Mouse (Mus musculus): Measurements from ENCODE around the gene Mgat4e. TPM values are rescaled to one million over a fixed set of nuclear protein-coding genes. Genes with fewer than 3 reads are reported as not detected.

Mgat4e gene
- polyA plus RNA-seq (2015; fragmentation: Nextera tagmentation; extraction: Ambion mirVana), result not detected in 2 replicates

DNA sequence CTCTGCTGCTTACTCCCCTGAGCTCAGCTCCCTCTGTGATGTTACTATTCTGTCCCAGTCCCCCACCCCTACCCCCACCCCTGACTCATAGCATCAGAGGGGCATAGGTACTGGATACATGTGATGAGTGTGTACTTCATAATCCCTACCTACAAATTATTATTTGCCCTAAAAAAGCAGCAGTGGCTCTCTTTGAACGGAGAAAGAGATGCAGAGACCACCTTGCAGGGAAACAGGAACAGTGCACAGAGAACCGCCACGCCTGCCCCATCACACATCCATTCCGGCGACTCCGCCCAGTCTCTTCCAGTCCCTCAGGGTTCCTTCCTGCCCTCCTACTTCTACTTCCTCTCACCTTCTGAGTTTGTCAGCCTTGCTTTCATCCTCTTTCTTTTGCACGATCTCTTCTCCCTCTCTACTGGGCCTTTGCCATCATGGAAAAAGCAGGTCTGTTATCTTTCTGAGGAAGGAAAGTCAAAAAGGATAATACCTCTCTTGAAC is at the start of gene Mgat4e:
TSS of gene Mgat4e (minus strand) at position 51 of the 501 bp plus-strand sequence.
- Histone ChIP-seq H3K4me1 (no peaks in the 10 kb centered on the region), H3K27me3 (replicated peaks) (no peaks in the 10 kb centered on the region), H3K27ac (no peak within 1 kb of the TSS), H3K9ac (no peak within 1 kb of the TSS), H3K36me3 (replicated peaks) (no peaks in the 10 kb centered on the region), H3K4me3 (no peak within 1 kb of the TSS), H3K9me3 (no peaks in the 10 kb centered on the region; the same call in 1 of the 2 replicates), H3K4me2 (no peak within 1 kb of the TSS)
- no peak for ATAC-seq (replicated peaks)
- 72% methylated on average over 7 of the region's 7 CpGs for WGBS

DNA sequence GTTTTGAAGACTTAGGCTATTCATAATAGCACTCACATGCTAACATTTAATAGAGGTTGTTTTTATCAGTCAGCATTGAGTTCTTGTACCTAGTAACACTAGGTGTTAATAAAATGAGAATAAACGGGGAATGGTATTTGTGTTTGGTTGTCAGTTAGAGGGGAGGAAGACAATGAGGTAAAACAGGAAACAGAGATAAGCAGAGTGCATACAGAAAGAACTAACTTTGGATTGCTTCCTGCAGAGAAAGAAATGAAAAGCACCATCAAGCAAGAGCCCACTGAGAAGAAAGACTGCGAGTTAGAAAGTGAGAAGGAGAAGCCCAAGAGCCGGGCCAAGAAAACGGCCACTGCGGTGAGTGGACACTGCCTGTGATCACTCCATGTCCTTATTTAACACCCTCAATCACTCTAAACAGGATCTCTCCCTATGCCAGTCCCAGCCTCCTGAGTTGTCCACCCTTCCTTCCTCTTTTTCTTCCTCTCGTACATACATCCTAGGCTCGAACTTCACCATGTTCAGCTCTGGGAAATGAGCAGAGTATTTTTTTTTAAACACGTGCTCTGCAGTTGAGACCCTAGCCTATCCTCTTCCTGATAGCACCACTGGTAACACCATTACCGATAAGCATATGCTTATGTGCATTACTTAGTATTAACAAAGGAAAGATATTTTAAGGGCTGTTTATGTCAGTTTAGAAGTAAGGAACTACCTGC is 48.0 kb upstream of the Mgat4e start:
- no peaks in the 10 kb centered on the region for H3K4me1 ChIP-seq
- no peak overlapping the region for H3K27ac ChIP-seq
- no peak overlapping the region for H3K4me2 ChIP-seq
- H3K27me3 ChIP-seq (replicated peaks), result no peaks in the 10 kb centered on the region
- H3K4me3 ChIP-seq, result no peak overlapping the region
- WGBS, result 93% methylated on average over 9 of the region's 9 CpGs
- H3K36me3 ChIP-seq (replicated peaks), result peaks cover 72% of the 10 kb centered on the region
- ATAC-seq (replicated peaks), result no peak
- no peaks in the 10 kb centered on the region for H3K9me3 ChIP-seq
- H3K9ac ChIP-seq, result no peak overlapping the region

DNA sequence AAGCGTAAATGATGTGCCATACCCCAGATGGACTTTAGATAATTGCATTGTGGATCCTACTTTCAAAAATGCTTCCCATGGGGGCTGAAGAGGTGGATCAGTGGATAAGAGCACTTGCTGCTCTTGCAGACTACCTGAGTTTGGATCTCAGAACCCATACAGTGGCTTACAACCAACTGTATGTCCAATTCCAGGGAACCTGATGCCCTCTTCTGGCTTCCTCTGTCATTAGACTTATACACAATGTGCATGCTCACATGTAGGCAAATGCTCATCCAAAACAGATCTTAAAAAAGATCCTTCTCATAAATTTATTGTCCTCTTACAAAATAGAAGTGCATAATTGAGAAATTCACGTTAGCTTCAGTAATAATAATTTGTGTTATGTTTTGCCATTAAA is 42.3 kb upstream of the Mgat4e start:
- Histone ChIP-seq H3K4me3 (no peak overlapping the region), H3K9ac (no peak overlapping the region), H3K9me3 (no peaks in the 10 kb centered on the region), H3K4me1 (no peaks in the 10 kb centered on the region), H3K4me2 (no peak overlapping the region), H3K36me3 (replicated peaks) (peaks cover 29% of the 10 kb centered on the region), H3K27me3 (replicated peaks) (no peaks in the 10 kb centered on the region), H3K27ac (no peak overlapping the region)
- ATAC-seq (replicated peaks), result no peak
- 91% methylated on average over 2 of the region's 2 CpGs for WGBS

DNA sequence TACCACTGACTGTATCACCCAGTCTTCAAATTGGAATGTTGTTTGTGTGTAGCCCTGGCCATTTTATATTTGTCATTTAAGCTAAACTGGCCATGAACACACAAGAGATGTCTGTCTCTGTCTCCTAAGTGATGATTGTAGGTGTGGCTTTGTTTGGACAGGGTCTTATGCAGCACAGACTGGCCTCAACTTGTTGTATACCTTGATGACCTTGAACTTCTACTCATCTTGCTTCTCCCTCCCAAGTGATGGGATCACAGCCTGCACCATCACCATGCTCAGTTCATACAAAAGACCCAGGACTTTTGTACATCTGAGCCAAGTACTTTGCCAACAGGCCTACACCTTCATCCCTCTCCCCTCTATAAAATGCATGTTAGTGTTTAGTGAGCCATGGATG is 40.2 kb upstream of the Mgat4e start:
- Histone ChIP-seq H3K27me3 (replicated peaks) (no peaks in the 10 kb centered on the region), H3K4me3 (no peak overlapping the region), H3K4me2 (no peak overlapping the region), H3K4me1 (no peaks in the 10 kb centered on the region), H3K27ac (no peak overlapping the region), H3K9ac (no peak overlapping the region), H3K9me3 (no peaks in the 10 kb centered on the region), H3K36me3 (replicated peaks) (peaks cover 18% of the 10 kb centered on the region; the same call in 1 of the 2 replicates)
- no peak for ATAC-seq (replicated peaks)

DNA sequence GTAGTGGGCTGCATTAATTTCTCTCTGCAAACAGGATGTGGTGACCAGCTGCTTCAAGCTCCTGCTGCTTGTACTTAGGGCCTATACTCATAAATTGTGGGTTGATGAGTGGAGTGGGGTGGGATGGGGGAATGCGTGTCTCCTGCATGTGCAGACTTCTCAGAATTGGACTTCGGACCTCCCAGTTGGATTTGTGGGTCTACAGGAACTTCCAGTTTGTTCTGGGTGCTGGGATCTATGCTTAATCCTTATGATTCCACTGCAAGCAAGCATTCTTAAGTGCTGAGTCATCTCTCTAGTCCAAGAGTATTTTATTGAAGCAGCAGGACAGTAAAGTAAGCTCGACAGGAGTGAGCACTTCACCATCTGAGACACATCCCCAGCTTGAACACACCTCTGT is 34.1 kb upstream of the Mgat4e start:
- H3K9ac ChIP-seq, result no peak overlapping the region
- peaks cover 8% of the 10 kb centered on the region; the same call in 1 of the 2 replicates for H3K36me3 ChIP-seq (replicated peaks)
- no peak overlapping the region for H3K4me2 ChIP-seq
- no peaks in the 10 kb centered on the region for H3K27me3 ChIP-seq (replicated peaks)
- no peaks in the 10 kb centered on the region for H3K9me3 ChIP-seq
- no peak for ATAC-seq (replicated peaks)
- no peak overlapping the region for H3K27ac ChIP-seq
- H3K4me1 ChIP-seq, result no peaks in the 10 kb centered on the region
- WGBS, result 77% methylated on average over 3 of the region's 3 CpGs
- no peak overlapping the region for H3K4me3 ChIP-seq

DNA sequence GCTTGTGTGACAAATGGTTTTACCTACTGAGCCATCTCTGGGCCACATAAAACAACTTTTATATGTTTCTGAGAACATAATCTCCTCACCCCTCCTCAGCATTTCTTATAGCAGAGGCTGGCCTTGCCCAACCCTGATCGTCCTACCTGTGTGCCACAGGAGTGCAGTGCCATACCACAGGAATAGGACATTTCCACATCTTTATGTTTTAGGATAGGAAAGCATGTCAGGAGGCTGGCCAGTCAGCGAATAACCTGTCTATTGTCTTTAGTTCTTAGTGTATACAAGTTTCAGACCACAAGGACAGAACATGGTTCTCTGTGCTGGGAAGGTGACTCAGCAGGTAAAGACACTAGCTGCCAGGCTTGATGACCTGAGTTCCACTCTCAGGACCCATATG is 31.3 kb upstream of the Mgat4e start:
- H3K9ac ChIP-seq, result no peak overlapping the region
- no peak overlapping the region for H3K4me3 ChIP-seq
- no peak overlapping the region for H3K4me2 ChIP-seq
- ATAC-seq (replicated peaks), result no peak
- H3K9me3 ChIP-seq, result no peaks in the 10 kb centered on the region
- no peaks in the 10 kb centered on the region for H3K36me3 ChIP-seq (replicated peaks)
- no peak overlapping the region for H3K27ac ChIP-seq
- no peaks in the 10 kb centered on the region for H3K4me1 ChIP-seq
- H3K27me3 ChIP-seq (replicated peaks), result no peaks in the 10 kb centered on the region
- WGBS, result 96% methylated on average over 2 of the region's 2 CpGs

DNA sequence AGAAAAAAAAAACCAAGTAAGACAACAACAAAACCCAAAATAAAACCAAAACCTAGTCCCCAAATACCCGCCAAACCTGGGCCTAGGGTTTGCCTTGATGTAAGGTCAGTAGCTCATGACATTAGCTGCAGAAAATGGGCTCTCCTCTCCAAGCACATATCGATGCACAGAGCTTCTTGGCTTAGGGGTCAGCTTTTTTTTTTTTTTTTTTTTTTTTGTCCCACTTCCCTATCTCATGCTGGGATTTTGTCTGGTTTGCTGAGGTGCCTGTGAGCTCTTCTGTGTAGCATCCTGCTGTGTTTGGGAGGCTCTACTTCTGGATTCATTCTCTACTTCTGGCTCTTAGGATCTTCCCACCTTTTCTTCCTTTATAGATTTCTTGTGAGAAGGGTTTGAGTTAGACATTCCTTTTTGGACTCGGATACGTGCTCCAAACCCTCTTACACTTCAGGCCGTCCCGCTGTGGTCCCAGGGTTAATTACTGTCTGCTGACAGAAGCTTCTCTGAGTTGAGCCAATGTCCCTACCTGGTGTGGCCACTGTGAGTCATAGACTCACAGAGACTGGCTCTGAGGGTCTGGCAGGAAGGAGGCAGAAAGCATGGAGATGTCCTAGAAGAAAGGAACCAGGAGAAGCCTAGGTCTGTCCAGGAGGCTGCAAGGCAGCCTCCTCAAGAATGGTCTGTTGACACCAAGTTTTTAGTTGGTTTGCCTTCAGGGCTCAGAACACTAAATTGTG is 28.1 kb upstream of the Mgat4e start:
- Histone ChIP-seq H3K27ac (no peak overlapping the region), H3K4me2 (no peak overlapping the region), H3K4me1 (0 out of 2 replicates have a peak, but pooled peaks cover 4% of the 10 kb centered on the region), H3K4me3 (no peak overlapping the region), H3K9me3 (no peaks in the 10 kb centered on the region), H3K9ac (no peak overlapping the region), H3K36me3 (replicated peaks) (no peaks in the 10 kb centered on the region), H3K27me3 (replicated peaks) (no peaks in the 10 kb centered on the region)
- no peak for ATAC-seq (replicated peaks)
- WGBS, result 84% methylated on average over 6 of the region's 6 CpGs

DNA sequence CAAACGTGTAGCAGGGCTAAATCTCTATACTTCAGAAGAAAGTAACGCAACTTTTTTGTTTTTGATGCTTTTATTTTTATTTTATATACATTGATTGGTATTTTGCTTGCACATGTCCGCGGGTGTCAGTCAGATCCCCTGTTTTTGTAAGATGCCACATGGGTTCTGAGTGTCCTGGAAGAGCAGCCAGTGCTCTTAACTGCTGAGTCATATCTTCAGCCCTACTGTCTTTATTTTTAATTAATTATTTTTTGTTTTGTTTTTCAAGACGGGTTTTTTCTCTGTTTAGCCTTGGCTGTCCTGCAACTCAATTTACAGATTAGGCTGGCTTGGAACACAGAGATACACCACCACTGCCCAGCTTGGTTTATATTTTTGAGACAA is 24.4 kb upstream of the Mgat4e start:
- Histone ChIP-seq H3K9me3 (no peaks in the 10 kb centered on the region), H3K9ac (no peak overlapping the region), H3K36me3 (replicated peaks) (no peaks in the 10 kb centered on the region), H3K27me3 (replicated peaks) (no peaks in the 10 kb centered on the region), H3K27ac (no peak overlapping the region), H3K4me2 (no peak overlapping the region), H3K4me3 (no peak overlapping the region), H3K4me1 (peaks cover 13% of the 10 kb centered on the region)
- 80% methylated on average over 5 of the region's 5 CpGs for WGBS
- no peak for ATAC-seq (replicated peaks)

DNA sequence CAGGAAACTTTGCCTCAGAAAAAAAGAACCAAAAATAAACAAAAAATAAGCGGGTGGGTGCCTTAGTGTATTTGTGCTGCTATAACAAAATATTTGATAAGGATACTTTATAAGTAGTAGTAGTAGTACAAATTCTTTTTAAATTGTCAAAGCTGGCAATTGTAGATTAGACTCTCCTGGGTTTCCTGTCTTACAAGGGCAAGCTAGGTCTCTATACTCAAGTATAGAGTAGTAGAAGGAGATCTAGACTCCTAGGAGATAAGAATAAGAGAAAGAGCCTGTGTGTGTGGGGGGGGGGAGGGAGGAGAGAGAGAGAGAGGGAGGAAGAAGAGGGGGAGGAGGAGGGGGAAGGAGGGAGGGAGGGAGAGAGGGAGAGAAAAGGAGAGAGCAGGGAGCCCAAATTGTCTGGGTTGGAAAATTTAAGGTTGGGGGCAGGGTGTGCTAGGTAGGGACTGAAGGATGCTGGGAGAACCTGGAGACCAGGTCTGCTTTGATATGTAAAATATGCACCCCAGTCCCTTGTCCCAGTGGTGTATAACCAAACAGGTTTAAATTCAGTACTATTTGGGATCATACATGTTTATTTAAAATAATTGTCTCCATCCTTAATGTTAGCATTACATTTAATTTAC is 23.9 kb upstream of the Mgat4e start:
- H3K4me1 ChIP-seq, result peaks cover 14% of the 10 kb centered on the region
- no peak overlapping the region for H3K27ac ChIP-seq
- no peak overlapping the region for H3K4me2 ChIP-seq
- no peaks in the 10 kb centered on the region for H3K9me3 ChIP-seq
- no peak overlapping the region for H3K4me3 ChIP-seq
- H3K9ac ChIP-seq, result no peak overlapping the region
- WGBS, result 90% methylated on average over 1 of the region's 1 CpGs
- no peak for ATAC-seq (replicated peaks)
- H3K27me3 ChIP-seq (replicated peaks), result no peaks in the 10 kb centered on the region
- H3K36me3 ChIP-seq (replicated peaks), result no peaks in the 10 kb centered on the region

DNA sequence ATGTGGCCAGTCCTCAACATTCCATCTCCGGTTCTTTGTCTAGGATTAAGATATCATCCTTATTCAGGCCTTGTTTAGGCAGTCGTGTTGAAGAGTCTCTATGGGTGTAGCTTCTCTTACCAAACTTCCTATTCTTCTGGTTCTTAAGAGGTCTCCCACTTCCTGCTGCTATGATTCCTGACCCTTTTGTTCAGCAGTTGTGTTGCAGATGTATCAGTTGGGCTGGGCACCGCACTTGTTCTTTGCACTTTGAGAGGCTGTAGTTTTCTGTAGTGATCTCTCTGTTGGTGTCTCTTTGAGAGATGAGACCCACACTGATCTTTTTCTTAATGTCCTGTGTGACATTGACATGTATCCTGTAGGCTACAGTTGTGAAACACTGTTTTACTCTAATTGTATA is 21.1 kb upstream of the Mgat4e start:
- Histone ChIP-seq H3K27ac (no peak overlapping the region), H3K9me3 (no peaks in the 10 kb centered on the region), H3K4me3 (no peak overlapping the region), H3K9ac (no peak overlapping the region), H3K4me1 (peaks cover 31% of the 10 kb centered on the region), H3K36me3 (replicated peaks) (no peaks in the 10 kb centered on the region), H3K4me2 (no peak overlapping the region), H3K27me3 (replicated peaks) (no peaks in the 10 kb centered on the region)
- WGBS, result 40% methylated on average over 3 of the region's 3 CpGs
- ATAC-seq (replicated peaks), result no peak

DNA sequence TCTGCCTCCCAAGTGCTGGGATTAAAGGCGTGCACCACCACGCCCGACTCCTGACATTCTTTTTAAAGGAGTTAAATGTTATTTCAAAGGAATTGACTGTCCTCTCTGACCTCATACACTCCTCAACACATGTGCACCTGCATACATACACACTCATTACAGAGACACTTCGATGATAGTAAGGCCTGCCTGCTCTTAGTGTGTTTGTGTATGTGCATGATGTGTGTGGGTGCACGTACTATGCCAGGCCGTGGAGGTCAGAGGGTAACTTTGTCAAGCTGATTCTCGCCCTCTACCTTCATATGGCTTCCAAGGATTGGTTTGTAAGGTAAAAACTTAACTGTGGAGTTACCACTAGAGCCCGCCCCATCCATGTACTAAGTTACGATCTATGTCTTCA is 20.7 kb upstream of the Mgat4e start:
- H3K27me3 ChIP-seq (replicated peaks), result no peaks in the 10 kb centered on the region
- H3K4me3 ChIP-seq, result no peak overlapping the region
- peaks cover 32% of the 10 kb centered on the region for H3K4me1 ChIP-seq

DNA sequence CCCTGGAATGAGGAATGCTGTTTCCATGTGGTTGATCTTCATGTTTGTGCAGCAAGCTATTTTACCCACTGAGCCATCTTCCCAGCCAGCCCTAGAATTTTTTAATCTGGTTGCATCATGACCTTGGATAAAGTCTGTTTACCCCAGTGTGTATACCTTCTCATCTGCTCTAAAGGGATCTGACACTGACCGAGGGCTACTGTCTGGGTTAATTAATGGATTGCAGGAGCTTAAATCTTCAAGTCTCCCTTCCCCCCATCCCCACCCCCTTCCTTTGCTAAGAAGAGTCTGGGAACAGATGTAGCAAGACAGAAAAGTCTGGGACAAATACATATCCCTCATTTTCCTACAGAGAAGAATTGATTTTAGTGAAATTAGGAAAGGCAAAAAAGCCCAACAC is 18.0 kb upstream of the Mgat4e start:
- H3K4me1 ChIP-seq, result peaks cover 47% of the 10 kb centered on the region
- no peaks in the 10 kb centered on the region for H3K27me3 ChIP-seq (replicated peaks)
- no peak overlapping the region for H3K4me3 ChIP-seq
- no peak overlapping the region for H3K9ac ChIP-seq
- WGBS, result 13% methylated on average over 1 of the region's 1 CpGs
- no peak overlapping the region for H3K4me2 ChIP-seq
- no peak for ATAC-seq (replicated peaks)
- H3K9me3 ChIP-seq, result no peaks in the 10 kb centered on the region
- no peaks in the 10 kb centered on the region for H3K36me3 ChIP-seq (replicated peaks)
- no peak overlapping the region for H3K27ac ChIP-seq

More for the DNA sequence above, 20.7 kb upstream of the Mgat4e start:
- no peaks in the 10 kb centered on the region for H3K36me3 ChIP-seq (replicated peaks)
- no peaks in the 10 kb centered on the region for H3K9me3 ChIP-seq
- no peak overlapping the region for H3K9ac ChIP-seq
- H3K4me2 ChIP-seq, result no peak overlapping the region
- 95% methylated on average over 9 of the region's 9 CpGs for WGBS
- ATAC-seq (replicated peaks), result no peak
- no peak overlapping the region for H3K27ac ChIP-seq
